Comparison of ENCODE assay signal across 9 mouse cellular contexts in the genomic region with DNA sequence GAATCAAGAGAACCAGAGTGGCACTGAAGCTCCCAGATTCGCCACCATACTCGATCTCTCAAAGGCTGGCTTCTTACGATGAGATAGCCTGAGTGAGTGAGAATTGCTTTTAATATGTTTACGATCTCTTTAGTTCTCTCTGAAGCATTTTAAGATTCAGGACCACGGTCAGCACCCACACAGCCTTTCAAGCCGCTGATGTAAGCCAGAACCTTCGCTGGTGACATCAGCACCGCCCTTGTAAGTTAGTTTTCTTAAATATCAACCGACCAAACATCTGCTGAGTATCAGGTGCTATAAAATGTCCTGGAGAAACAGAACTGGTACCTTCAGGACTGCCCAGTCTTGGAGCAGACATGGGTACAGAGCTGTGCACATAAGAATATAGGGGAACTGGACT.
DNase-seq lines count a peak whose midpoint lies in the region; ATAC-seq lines count a peak whose summit lies in the region.
"Had no signal": no experiment of that assay in that cellular context is flagged by ENCODE, and none has a peak within 500 bp of the region (broad histone marks: within the 10 kb centered on the region; RNA-seq: fewer than 3 reads in every experiment).

No protein-coding gene starts in this region.

- no peaks in the 10 kb centered on the region for H3K36me3 ChIP-seq in kidney, embryonic 14.5 days (ENCODE audit: control insufficient read depth, insufficient read depth, low read length)
- no peaks in the 10 kb centered on the region for H3K36me3 ChIP-seq in stomach, embryonic 15.5 days

- H3K4me3 ChIP-seq in kidney, embryonic 14.5 days (ENCODE audit: low read length) = no peak overlapping the region
- no peak overlapping the region for H3K4me3 ChIP-seq in stomach, embryonic 15.5 days (replicated peaks)

- 0 out of 2 replicates have a peak, but pooled peaks have one; percentile 26 for ATAC-seq in kidney, embryonic 14.5 days (ENCODE audit: low FRiP score, low TSS enrichment)
- ATAC-seq in stomach, embryonic 15.5 days (ENCODE audit: insufficient read depth, low FRiP score, low read depth) = 0 out of 2 replicates have a peak, but pooled peaks have one; percentile 27

- H3K27me3 ChIP-seq in kidney, embryonic 14.5 days (ENCODE audit: control insufficient read depth, insufficient read depth, low read length) = no peaks in the 10 kb centered on the region
- no peaks in the 10 kb centered on the region for H3K27me3 ChIP-seq in stomach, embryonic 15.5 days (replicated peaks)

- no peaks in the 10 kb centered on the region for H3K4me1 ChIP-seq in kidney, embryonic 14.5 days (ENCODE audit: control insufficient read depth, insufficient read depth, low read length)
- H3K4me1 ChIP-seq in stomach, embryonic 15.5 days = no peaks in the 10 kb centered on the region

- H3K9ac ChIP-seq in kidney, embryonic 14.5 days (ENCODE audit: low read depth, low read length) = no peak overlapping the region
- H3K9ac ChIP-seq in stomach, embryonic 15.5 days = no peak overlapping the region

- no peaks in the 10 kb centered on the region for H3K9me3 ChIP-seq in kidney, embryonic 14.5 days (ENCODE audit: control insufficient read depth, low read length)
- H3K9me3 ChIP-seq in stomach, embryonic 15.5 days = no peaks in the 10 kb centered on the region

- no peak overlapping the region for H3K4me2 ChIP-seq in kidney, embryonic 14.5 days (replicated peaks; ENCODE audit: low read depth, low read length)
- H3K4me2 ChIP-seq in stomach, embryonic 15.5 days = no peak overlapping the region

- no peak overlapping the region for H3K27ac ChIP-seq in kidney, embryonic 14.5 days (ENCODE audit: low read depth, low read length)
- no peak overlapping the region for H3K27ac ChIP-seq in stomach, embryonic 15.5 days

- DNase-seq in adrenal gland, postnatal 14 days = peak; percentile 39
- DNase-seq in adrenal gland, adult 2 months = no peak
- peak; percentile 24 for DNase-seq in right cerebral cortex, adult 18-20 months
- DNase-seq in right cerebral cortex, postnatal 4 days = no peak
- no peak for DNase-seq in layer of hippocampus, postnatal 25 days (ENCODE audit: extremely low spot score in 1 of 2, low spot score in 1 of 2)
- DNase-seq in left cerebral cortex, adult 11 months (ENCODE audit: low spot score) = no peak
- DNase-seq: cerebellum, adult 8-10 months had no signal

- 16% methylated on average over 9 of the region's 9 CpGs for WGBS in kidney, embryonic 14.5 days
- 17% methylated on average over 9 of the region's 9 CpGs for WGBS in stomach, embryonic 15.5 days

Comparison
In these comparisons a context has a peak if more than half of its experiments do, and no peak if none do; other contexts are left out.
1. DNase-seq: peak in adrenal gland, postnatal 14 days (single experiment) and right cerebral cortex, adult 18-20 months (single experiment); none in adrenal gland, adult 2 months (single experiment), right cerebral cortex, postnatal 4 days (single experiment), layer of hippocampus, postnatal 25 days (0 of 2) and left cerebral cortex, adult 11 months (single experiment).